Mouse (Mus musculus): Measurements from ENCODE around the gene Olfr566.

GRCm38 (mm10) chr7:102876822-102877221, 18.3 kb upstream of the Olfr566 start, which contains the start of gene Olfr568:
- TF ChIP-seq MYOD1 (IDR thresholded peaks at IDR 0.05; ENCODE audit: control insufficient read depth, insufficient read length, low read depth) (no peak), CTCF (IDR thresholded peaks at IDR 0.05; ENCODE audit: control insufficient read depth, insufficient read depth, insufficient read length) (no peak), CEBPB (IDR thresholded peaks at IDR 0.05; ENCODE audit: low read depth) (no peak), USF1 (IDR thresholded peaks at IDR 0.05; ENCODE audit: low read depth) (no peak), MAX (IDR thresholded peaks at IDR 0.05) (no peak), FOSL1 (IDR thresholded peaks at IDR 0.05; ENCODE audit: insufficient read depth, low read length, poor library complexity, severe bottlenecking) (no peak), MYOG (IDR thresholded peaks at IDR 0.05; ENCODE audit: control insufficient read depth, extremely low read depth, insufficient read length) (no peak)
